Comparison of ENCODE assay signal across 23 mouse cellular contexts in the genomic region with DNA sequence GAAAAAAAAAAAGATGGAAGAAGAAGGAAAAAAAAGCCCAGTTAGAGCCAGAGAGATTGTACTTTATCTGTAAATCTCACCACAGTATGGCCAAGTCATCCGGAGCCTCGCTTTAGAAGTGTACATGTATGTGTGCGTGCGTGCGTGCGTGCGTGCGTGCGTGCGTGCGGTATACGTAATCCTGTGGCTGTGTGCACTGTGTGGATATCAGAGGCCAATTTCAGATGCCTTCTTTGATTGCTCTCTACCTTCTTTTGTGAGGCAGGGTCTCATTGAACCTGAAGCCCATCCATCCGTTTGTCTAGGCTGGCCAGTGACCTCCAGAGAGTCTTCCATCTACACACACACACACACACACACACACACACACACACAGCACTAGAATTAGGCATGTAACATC.
"Had no signal": no experiment of that assay in that cellular context is flagged by ENCODE, and none has a peak within 500 bp of the region (broad histone marks: within the 10 kb centered on the region; RNA-seq: fewer than 3 reads in every experiment).

No protein-coding gene starts in this region.

- H3K9me3 ChIP-seq: heart, embryonic 10.5 days; heart, embryonic 12.5 days; hindbrain, embryonic 10.5 days; hindbrain, embryonic 12.5 days; intestine, embryonic 15.5 days; limb, embryonic 10.5 days; limb, embryonic 12.5 days had no signal

- H3K9ac ChIP-seq: heart, embryonic 12.5 days; hindbrain, embryonic 12.5 days; hindbrain, embryonic 14.5 days; intestine, embryonic 15.5 days; limb, embryonic 12.5 days had no signal

- H3K27me3 ChIP-seq: heart, embryonic 12.5 days; hindbrain, embryonic 12.5 days; intestine, embryonic 15.5 days; limb, embryonic 12.5 days had no signal

- H3K4me2 ChIP-seq: heart, embryonic 12.5 days; hindbrain, embryonic 12.5 days; hindbrain, embryonic 14.5 days; intestine, embryonic 15.5 days; limb, embryonic 12.5 days had no signal

- H3K4me1 ChIP-seq: intestine, embryonic 15.5 days had no signal

- DNase-seq: gastrocnemius, adult 2 months; gastrocnemius, postnatal 10 days; gastrocnemius, postnatal 25 days; heart, adult 18-20 months; heart, postnatal 10 days; heart, postnatal 4 days; kidney, adult 18-20 months; kidney, adult 8-10 months; kidney, postnatal 10 days; kidney, postnatal 25 days; kidney, postnatal 4 days had no signal

- H3K27ac ChIP-seq: gastrocnemius, adult 2 months; heart, embryonic 10.5 days; hindbrain, embryonic 10.5 days; hindbrain, embryonic 12.5 days; hindbrain, embryonic 14.5 days; intestine, embryonic 15.5 days; layer of hippocampus, adult 2 months; left cerebral cortex, adult 2 months; limb, embryonic 10.5 days had no signal

- H3K4me3 ChIP-seq: gastrocnemius, adult 2 months; heart, embryonic 10.5 days; heart, embryonic 12.5 days; hindbrain, embryonic 10.5 days; hindbrain, embryonic 12.5 days; intestine, embryonic 15.5 days; layer of hippocampus, adult 2 months; left cerebral cortex, adult 2 months; limb, embryonic 10.5 days; limb, embryonic 12.5 days had no signal

- ATAC-seq: hindbrain, embryonic 16.5 days; inflammation-experienced regulatory T-cells, adult 6 months had no signal
